Mouse (Mus musculus): ENCODE data around the gene Prkn.

DNA sequence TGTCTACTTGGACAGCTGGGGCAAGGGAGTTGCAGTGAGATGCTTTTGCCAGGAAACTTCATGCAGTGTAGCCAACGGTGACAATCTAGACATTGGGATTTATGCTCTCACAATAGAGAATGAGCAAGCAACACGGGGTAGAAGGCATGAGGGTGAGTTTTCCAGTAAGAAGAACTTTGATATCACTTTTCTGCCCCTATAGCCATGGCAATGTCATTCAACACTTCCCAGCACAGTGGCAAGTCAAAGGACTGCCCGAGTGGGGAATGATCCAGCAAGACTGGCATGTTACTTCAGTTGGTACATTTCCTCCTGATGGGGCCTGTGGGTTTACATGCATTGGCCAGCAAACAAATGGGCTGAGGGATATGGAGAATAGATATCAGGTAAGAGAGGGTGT, 577.0 kb downstream of the Prkn start:
- no peak for TF ChIP-seq CTCF (IDR thresholded peaks at IDR 0.05; ENCODE audit: low read depth, low read length)
- no peak for TF ChIP-seq GATA1 (IDR thresholded peaks at IDR 0.05; ENCODE audit: borderline replicate concordance, low read length)
- no peak for TF ChIP-seq TAL1 (conservative IDR thresholded peaks at IDR 0.05; ENCODE audit: low read depth, low read length)
- TF ChIP-seq POLR2AphosphoS5 (IDR thresholded peaks at IDR 0.05; ENCODE audit: insufficient replicate concordance, low read depth, low read length), result no peak

All from G1E (cell line).